Mouse (Mus musculus) frontal cortex, postnatal 10 days (tissue): ENCODE measurements around the gene Tsen54.

Experiments used
- DNase-seq, 2 experiments: peaks; one replicate each; pipeline ENCODE4 v3.0.0; 2022; ENCODE audit warnings: low spot score in 2 of 2, mixed read lengths in 1 of 2

The Tsen54 gene

GRCm38 (mm10) chr11:115859143-115859945, 44.8 kb downstream of the Tsen54 start:
- peak; percentile 44 to 75 for DNase-seq

GRCm38 (mm10) chr11:115863895-115864294, 49.4 kb downstream of the Tsen54 start:
- no peak for DNase-seq

- no peak for DNase-seq
Measured at GRCm38 (mm10) chr11:115869393-115869792, 54.9 kb downstream of the Tsen54 start.

GRCm38 (mm10) chr11:115872437-115872836, 57.9 kb downstream of the Tsen54 start:
- no peak for DNase-seq
